ENCODE assay signal across 9 mouse cellular contexts in the genomic region with DNA sequence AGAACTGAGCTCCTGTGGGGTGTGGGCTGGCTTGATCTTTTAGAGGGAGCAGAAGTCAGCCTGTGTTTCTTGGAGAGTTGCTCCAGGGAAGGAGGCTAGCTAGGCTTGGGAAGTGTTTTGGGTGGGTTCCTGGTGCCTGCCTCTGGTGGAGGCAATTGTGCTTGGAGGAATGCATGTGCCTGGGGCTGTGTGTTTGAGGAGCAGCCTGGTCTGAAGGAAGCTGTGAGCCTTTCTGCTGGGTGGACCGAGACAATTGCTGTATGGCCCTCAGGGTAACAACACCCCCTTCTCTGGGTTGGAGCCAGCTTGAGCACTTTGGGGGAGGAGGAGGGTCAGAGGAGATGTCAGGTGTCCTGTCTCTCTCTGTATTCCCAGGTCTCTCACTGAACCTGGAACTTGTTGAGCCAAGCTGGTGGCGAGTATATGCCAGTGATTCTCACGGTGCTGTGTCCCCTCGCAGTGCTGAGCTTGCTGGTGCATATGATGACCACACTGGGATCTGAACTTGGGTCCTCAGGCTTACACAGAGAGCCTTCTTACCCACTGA. TPM values are rescaled to one million over a fixed set of nuclear protein-coding genes. Genes with fewer than 3 reads are reported as not detected.
A peak's percentile ranks its signal among the peaks of the same experiment; 100 is the strongest.
DNase-seq lines count a peak whose midpoint lies in the region; ATAC-seq and TF ChIP-seq lines count a peak whose summit lies in the region.
"Had no signal": no experiment of that assay in that cellular context is flagged by ENCODE, and none has a peak within 500 bp of the region (broad histone marks: within the 10 kb centered on the region; RNA-seq: fewer than 3 reads in every experiment).

No protein-coding gene starts in this region.

- no peak for TF ChIP-seq CTCF in gastrocnemius, adult 2 months (IDR thresholded peaks at IDR 0.05)
- TF ChIP-seq CTCF in E14TG2a.4 (conservative IDR thresholded peaks at IDR 0.05; ENCODE audit: low read length) = no peak

- peak overlapping the region; percentile 78 for H3K9ac ChIP-seq in heart, embryonic 16.5 days (ENCODE audit: low read length)
- peak overlapping the region; percentile 86 for H3K9ac ChIP-seq in liver, embryonic 15.5 days

- H3K36me3 ChIP-seq in E14TG2a.4 (ENCODE audit: insufficient read depth, low read length) = no peaks in the 10 kb centered on the region
- no peaks in the 10 kb centered on the region for H3K36me3 ChIP-seq in heart, embryonic 16.5 days (ENCODE audit: control insufficient read depth, insufficient read depth)
- H3K36me3 ChIP-seq in liver, embryonic 15.5 days (replicated peaks) = peaks cover 66% of the 10 kb centered on the region

- H3K9me3 ChIP-seq in E14TG2a.4 (ENCODE audit: low read length) = no peaks in the 10 kb centered on the region
- no peaks in the 10 kb centered on the region for H3K9me3 ChIP-seq in heart, embryonic 16.5 days (replicated peaks; ENCODE audit: control insufficient read depth, low read length)
- no peaks in the 10 kb centered on the region for H3K9me3 ChIP-seq in liver, embryonic 15.5 days (replicated peaks)

- peaks cover 51% of the 10 kb centered on the region for H3K27me3 ChIP-seq in E14TG2a.4 (ENCODE audit: insufficient read depth, low read length)
- H3K27me3 ChIP-seq in heart, embryonic 16.5 days (ENCODE audit: control insufficient read depth, insufficient read depth, low read length) = no peaks in the 10 kb centered on the region
- H3K27me3 ChIP-seq in liver, embryonic 15.5 days = no peaks in the 10 kb centered on the region

- intact Hi-C loops in gastrocnemius, adult 2 months (cut with DNase I) = no loop called here

- H3K27ac ChIP-seq in gastrocnemius, adult 2 months = peak overlapping the region; percentile 87
- H3K27ac ChIP-seq in heart, embryonic 16.5 days (ENCODE audit: low read length) = no peak overlapping the region
- H3K27ac ChIP-seq in liver, embryonic 15.5 days (replicated peaks) = peak overlapping the region; percentile 98

- H3K4me1 ChIP-seq in E14TG2a.4 (replicated peaks; ENCODE audit: low read depth, low read length) = peaks cover 70% of the 10 kb centered on the region
- H3K4me1 ChIP-seq in heart, embryonic 16.5 days (ENCODE audit: control insufficient read depth, insufficient read depth, low read length) = peaks cover 31% of the 10 kb centered on the region
- H3K4me1 ChIP-seq in liver, embryonic 15.5 days (replicated peaks) = peaks cover 85% of the 10 kb centered on the region

- DNase-seq in gastrocnemius, adult 2 months = no peak
- no peak for DNase-seq in gastrocnemius, adult 18-20 months (ENCODE audit: low spot score)
- DNase-seq in testis, postnatal 14 days (ENCODE audit: low spot score) = no peak
- DNase-seq in cerebellum, adult 11-12 months = no peak
- DNase-seq in urinary bladder, postnatal 14 days (ENCODE audit: low spot score) = no peak
- DNase-seq: adrenal gland, postnatal 10 days had no signal

- peak overlapping the region; percentile 77 for H3K4me3 ChIP-seq in gastrocnemius, adult 2 months
- H3K4me3 ChIP-seq in E14TG2a.4 (replicated peaks; ENCODE audit: low read length) = peak overlapping the region; percentile 84
- H3K4me3 ChIP-seq in heart, embryonic 16.5 days (ENCODE audit: low read length) = peak overlapping the region; percentile 64
- H3K4me3 ChIP-seq in liver, embryonic 15.5 days (replicated peaks) = peak overlapping the region; percentile 71

- 73% methylated on average over 4 of the region's 4 CpGs for WGBS in heart, embryonic 16.5 days
- WGBS in liver, embryonic 15.5 days (ENCODE audit: insufficient replicate concordance) = 74% methylated on average over 4 of the region's 4 CpGs

- ATAC-seq in heart, embryonic 16.5 days (replicated peaks; ENCODE audit: extremely low read depth, insufficient read depth, low FRiP score) = no peak
- ATAC-seq in liver, embryonic 15.5 days (ENCODE audit: insufficient read depth) = no peak

- peak overlapping the region; percentile 76 for H3K4me2 ChIP-seq in heart, embryonic 16.5 days (ENCODE audit: low read depth, low read length)
- H3K4me2 ChIP-seq in liver, embryonic 15.5 days = peak overlapping the region; percentile 97

RNA-seq across cellular contexts. Expression of a gene that starts 17.8 kb away (rescaled TPM):
- total RNA-seq in gastrocnemius, adult 2 months (2021) = 1 to 10 TPM; 4.0 to 4.7 TPM
- 1 to 10 TPM; 3.0 to 4.5 TPM for total RNA-seq in gastrocnemius, adult 18-20 months (2021)
- polyA plus RNA-seq in heart, embryonic 16.5 days (2015; fragmentation: Nextera tagmentation; extraction: Ambion mirVana) = 22.1 and 24.0 TPM in 2 replicates
- polyA plus RNA-seq in liver, embryonic 15.5 days (2015; fragmentation: Nextera tagmentation; extraction: Ambion mirVana) = 245 and 277 TPM in 2 replicates

RNA-seq across cellular contexts. Expression of a gene that starts 17.9 kb away (rescaled TPM):
- total RNA-seq in gastrocnemius, adult 2 months (2021) = under 1 TPM; 0.28 to 0.46 TPM
- under 1 TPM; 0.11 to 0.24 TPM for total RNA-seq in gastrocnemius, adult 18-20 months (2021)
- polyA plus RNA-seq in heart, embryonic 16.5 days (2015; fragmentation: Nextera tagmentation; extraction: Ambion mirVana) = 0.28 and 0.30 TPM in 2 replicates
- 0.09 and 0.12 TPM in 2 replicates for polyA plus RNA-seq in liver, embryonic 15.5 days (2015; fragmentation: Nextera tagmentation; extraction: Ambion mirVana)

RNA-seq across cellular contexts. Expression of a gene that starts 22.1 kb away (rescaled TPM):
- 1 to 10 TPM; 2.2 to 2.3 TPM for total RNA-seq in gastrocnemius, adult 2 months (2021)
- total RNA-seq in gastrocnemius, adult 18-20 months (2021) = 1 to 10 TPM; 2.2 to 5.7 TPM
- polyA plus RNA-seq in heart, embryonic 16.5 days (2015; fragmentation: Nextera tagmentation; extraction: Ambion mirVana) = 31.5 and 46.1 TPM in 2 replicates
- polyA plus RNA-seq in liver, embryonic 15.5 days (2015; fragmentation: Nextera tagmentation; extraction: Ambion mirVana) = 7.6 and 8.9 TPM in 2 replicates

RNA-seq across cellular contexts. Expression of a gene that starts 38.9 kb away (rescaled TPM):
- total RNA-seq in gastrocnemius, adult 2 months (2021) = 1,000 to 10,000 TPM; 2,168 to 2,432 TPM
- 1,000 to 10,000 TPM; 2,098 to 2,234 TPM for total RNA-seq in gastrocnemius, adult 18-20 months (2021)
- 1,934 and 2,252 TPM in 2 replicates for polyA plus RNA-seq in heart, embryonic 16.5 days (2015; fragmentation: Nextera tagmentation; extraction: Ambion mirVana)
- 3,441 and 3,837 TPM in 2 replicates for polyA plus RNA-seq in liver, embryonic 15.5 days (2015; fragmentation: Nextera tagmentation; extraction: Ambion mirVana)
